Mouse (Mus musculus): ENCODE results near the gene Togaram2.
A peak's percentile ranks its signal among the peaks of the same experiment; 100 is the strongest.
"Not testable (repeated sequence)": the region's sequence is repeated elsewhere in the genome, so short reads cannot be mapped to it uniquely, and the experiment has no call there.

Togaram2 gene

GRCm38 (mm10) chr17:71742156-71742555 is 69.1 kb downstream of the Togaram2 start:
- no peak for DNase-seq

DNA sequence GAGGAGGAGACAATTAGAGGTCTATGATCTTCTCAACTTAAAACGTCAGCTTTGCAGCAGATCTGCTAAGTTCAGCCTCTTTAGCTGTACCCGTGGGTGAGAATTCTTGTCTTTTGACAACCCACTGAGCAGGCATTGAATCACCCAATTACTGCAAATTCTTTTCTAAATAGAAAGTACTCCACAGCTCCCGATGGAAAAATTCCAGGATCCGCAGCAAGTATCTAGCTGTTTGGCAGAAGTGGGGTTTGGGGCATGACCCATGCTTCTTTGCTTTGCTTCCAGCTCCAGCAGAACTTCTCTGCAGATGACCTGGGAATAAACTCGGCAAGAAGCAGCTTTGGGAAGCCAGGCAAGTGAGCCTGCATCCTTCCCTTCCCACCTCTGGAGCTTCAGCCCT is 69.9 kb downstream of the Togaram2 start:
- peak; percentile 9 to 12 for DNase-seq

- DNase-seq, result no peak
Measured at GRCm38 (mm10) chr17:71746114-71746513, 73.1 kb downstream of the Togaram2 start.

GRCm38 (mm10) chr17:71747561-71747960 is 74.5 kb downstream of the Togaram2 start:
- DNase-seq, result no peak

DNA sequence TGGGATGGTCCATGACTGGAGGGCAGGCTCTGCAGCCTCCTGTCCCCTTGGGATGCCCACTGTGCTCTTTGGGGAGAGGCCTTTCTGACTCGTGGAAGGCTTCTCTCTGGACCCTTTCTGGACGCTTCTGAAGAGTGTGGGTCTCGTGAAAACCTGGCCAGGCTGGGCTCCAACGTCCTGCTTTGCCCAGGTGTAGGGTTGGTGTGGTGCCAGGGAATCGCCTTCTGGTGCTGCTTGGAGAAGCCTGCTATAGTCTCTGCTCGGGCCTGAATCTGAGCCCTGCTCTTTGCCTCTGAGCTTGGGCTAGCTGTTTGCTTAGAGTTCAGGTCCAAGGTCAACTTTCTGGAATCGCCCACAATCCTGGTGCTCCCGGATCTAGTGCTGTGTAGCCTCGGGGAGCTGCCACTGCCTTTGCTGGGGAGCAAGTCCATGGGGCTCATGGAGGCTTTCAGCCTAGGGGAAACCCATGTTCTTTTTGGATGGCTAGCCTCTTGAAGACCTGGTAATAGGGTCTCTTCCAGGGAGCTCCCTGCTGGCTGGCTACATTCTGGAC is 76.6 kb downstream of the Togaram2 start:
- no peak for DNase-seq

DNA sequence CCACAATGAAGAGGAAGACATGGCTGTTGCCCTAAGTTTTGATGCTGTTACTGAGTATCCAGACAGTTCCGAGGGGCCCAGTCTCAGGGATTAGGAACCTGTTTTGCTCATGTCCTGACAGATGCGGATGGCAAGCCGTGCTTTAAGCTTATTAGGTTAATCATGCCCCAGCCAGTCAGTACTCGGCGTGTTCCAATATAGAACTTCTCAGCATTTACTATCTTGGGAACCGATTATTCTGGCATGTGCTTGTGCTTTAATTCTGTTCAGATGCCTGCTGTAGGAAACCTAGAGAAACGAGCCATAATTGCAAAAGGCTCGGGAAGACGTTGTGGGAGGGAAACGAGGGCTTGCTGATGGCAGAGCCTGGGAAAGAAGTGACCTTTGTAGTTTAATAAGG is 79.8 kb downstream of the Togaram2 start, which contains the start of gene Pcare:
Pcare (minus strand) TSS at position 64 of the 400 bp plus-strand sequence.
- no peak for DNase-seq

DNA sequence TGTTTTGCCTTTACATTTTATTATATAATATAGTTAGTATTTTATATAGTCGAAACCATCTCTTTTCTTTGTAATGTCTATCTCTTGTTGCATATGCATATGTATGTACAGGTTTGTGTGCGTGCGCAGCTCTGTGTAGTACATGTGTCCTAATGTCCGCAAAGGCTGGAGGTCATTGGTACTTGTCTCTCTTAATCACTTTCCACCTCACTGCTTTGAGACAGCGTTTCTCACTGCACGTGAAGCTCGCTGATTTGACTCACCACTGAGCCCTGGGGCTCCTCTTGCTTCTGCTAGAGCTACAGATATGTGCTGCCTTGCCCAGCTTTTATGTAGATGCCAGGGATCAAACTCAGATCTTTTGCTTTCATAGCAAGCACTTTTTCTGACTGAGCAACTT is 87.5 kb downstream of the Togaram2 start:
- no peak for DNase-seq

DNA sequence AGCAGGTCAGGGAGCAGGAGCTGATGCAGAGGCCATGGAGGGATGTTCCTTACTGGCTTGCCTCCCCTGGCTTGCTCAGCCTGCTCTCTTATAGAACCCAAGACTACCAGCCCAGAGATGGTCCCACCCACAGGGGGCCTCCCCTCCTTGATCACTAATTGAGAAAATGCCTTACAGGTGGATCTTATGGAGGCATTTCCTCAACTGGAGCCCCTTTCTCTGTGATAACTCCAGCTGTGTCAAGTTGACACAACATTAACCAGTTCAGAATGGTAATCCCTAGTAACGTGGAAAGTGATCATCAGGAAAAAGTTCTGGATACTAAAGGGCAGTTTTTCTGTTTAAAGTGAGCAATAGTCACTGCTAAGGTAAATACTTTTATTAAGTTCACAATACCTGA is 95.1 kb downstream of the Togaram2 start, which contains the start of gene Clip4:
Clip4 (plus strand) TSS at position 301 of the 400 bp plus-strand sequence.
- not testable (repeated sequence) for DNase-seq

DNA sequence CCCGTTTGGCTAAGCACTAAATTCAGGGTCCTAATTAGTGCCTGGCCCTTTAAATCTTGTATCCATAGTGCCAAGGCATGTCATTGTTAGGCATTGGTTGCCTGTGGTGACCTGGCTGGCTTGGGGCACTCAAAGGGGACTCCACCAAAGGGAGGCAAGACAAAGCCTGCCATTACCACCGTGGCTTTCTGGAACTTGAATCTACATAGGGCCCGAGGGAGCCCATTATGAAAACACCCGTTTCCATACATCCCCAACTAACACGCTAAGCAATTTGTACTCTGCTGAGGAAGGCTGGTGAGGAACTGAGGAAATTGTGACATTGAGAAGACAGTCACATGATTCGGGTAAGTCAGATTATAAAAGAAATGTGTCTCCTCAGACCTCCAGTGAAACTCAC is 96.5 kb downstream of the Togaram2 start:
- DNase-seq, result no peak

- no peak for DNase-seq
Measured at GRCm38 (mm10) chr17:71770696-71771095, 97.6 kb downstream of the Togaram2 start.

DNA sequence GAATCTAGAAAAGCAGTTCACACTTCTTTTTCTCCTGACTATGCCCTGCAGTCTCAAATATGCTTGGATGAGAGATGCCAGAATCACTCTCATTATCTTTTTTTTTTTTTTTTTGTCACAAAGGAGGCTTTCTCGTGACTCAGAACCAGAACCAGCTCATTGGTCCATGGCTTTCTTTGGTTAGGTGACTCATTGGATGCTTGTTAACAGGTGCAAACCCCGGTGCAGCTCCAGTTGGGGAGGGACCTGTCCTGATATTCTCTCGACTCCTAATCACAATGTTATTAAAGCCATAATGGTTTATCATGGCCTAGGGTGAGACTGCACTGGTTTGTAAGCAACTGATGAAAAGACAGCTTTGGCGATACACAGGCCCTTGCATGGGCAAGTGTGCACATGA is 101.1 kb downstream of the Togaram2 start:
- DNase-seq, result no peak

DNA sequence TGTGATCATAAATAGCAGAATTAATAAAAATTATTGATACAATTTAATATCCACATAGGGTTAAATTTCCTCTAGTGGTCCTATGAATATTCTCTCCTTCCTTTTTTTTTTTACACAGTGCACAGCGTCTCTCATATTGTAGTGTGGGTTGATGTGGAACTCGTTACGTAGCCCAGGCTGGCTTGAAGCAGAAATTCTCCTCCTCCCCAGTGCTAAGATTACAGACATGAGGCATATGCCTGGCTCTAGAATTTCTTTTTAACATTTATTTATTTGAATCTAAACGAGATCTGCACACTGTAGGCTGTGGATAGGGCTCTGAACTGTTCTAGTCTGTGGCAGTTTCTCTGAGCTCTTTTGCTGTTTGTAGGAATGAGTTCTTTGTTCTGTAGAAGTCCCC is 102.2 kb downstream of the Togaram2 start:
- DNase-seq, result no peak

- no peak for DNase-seq
Measured at GRCm38 (mm10) chr17:71778696-71779095, 105.6 kb downstream of the Togaram2 start.
